Mouse (Mus musculus) hindbrain, embryonic 12.5 days (tissue): ENCODE measurements at regions not wholly inside any gene's neighbourhood (a gene's known extent, or its start where the extent isn't known, plus 50 kb on each side); places are given as distances from the start of the nearest gene placed in this dataset.

Source experiments
- ATAC-seq: fragments of 200-750 bp; cut with Nextera tagmentation; 2 replicates; pipeline ENCODE4 v1.8.0; 2017; ENCODE audit warnings: moderate TSS enrichment; ENCODE audit not compliant: low FRiP score
- H3K27ac ChIP-seq: fragments of 300-500 bp; sonication (generic); 2 replicates; pipeline ENCODE4 v1.5.1; 2016; ENCODE audit warnings: mild to moderate bottlenecking
- H3K27me3 ChIP-seq: fragments of 300-500 bp; sonication (generic); 2 replicates; pipeline ENCODE4 v1.6.1; 2016; ENCODE audit warnings: mild to moderate bottlenecking
- H3K36me3 ChIP-seq: fragments of 300-500 bp; sonication (generic); 2 replicates; pipeline ENCODE4 v1.6.1; 2016; ENCODE audit warnings: mild to moderate bottlenecking
- H3K4me1 ChIP-seq: fragments of 300-500 bp; sonication (generic); 2 replicates; pipeline ENCODE4 v1.6.1; 2016
- H3K4me2 ChIP-seq: fragments of 300-500 bp; sonication (generic); replicated peaks from 2 replicates; pipeline ENCODE4 v1.6.1; 2016; ENCODE audit warnings: mild to moderate bottlenecking
- H3K4me3 ChIP-seq: fragments of 300-500 bp; sonication (generic); 2 replicates; pipeline ENCODE4 v1.5.1; 2016; ENCODE audit warnings: mild to moderate bottlenecking
- H3K9ac ChIP-seq: fragments of 300-500 bp; sonication (generic); 2 replicates; pipeline ENCODE4 v1.6.1; 2016; ENCODE audit warnings: mild to moderate bottlenecking, moderate library complexity
- H3K9me3 ChIP-seq: fragments of 300-500 bp; sonication (generic); replicated peaks from 2 replicates; pipeline ENCODE4 v1.6.1; 2016; ENCODE audit warnings: mild to moderate bottlenecking
- WGBS: fragments of 180-500 bp; shearing (Covaris S2); methylation state at CpG from one replicate; pipeline ENCODE4 v1.1.7; 2016; 5-methylcytosine and 5-hydroxymethylcytosine counted together

DNA sequence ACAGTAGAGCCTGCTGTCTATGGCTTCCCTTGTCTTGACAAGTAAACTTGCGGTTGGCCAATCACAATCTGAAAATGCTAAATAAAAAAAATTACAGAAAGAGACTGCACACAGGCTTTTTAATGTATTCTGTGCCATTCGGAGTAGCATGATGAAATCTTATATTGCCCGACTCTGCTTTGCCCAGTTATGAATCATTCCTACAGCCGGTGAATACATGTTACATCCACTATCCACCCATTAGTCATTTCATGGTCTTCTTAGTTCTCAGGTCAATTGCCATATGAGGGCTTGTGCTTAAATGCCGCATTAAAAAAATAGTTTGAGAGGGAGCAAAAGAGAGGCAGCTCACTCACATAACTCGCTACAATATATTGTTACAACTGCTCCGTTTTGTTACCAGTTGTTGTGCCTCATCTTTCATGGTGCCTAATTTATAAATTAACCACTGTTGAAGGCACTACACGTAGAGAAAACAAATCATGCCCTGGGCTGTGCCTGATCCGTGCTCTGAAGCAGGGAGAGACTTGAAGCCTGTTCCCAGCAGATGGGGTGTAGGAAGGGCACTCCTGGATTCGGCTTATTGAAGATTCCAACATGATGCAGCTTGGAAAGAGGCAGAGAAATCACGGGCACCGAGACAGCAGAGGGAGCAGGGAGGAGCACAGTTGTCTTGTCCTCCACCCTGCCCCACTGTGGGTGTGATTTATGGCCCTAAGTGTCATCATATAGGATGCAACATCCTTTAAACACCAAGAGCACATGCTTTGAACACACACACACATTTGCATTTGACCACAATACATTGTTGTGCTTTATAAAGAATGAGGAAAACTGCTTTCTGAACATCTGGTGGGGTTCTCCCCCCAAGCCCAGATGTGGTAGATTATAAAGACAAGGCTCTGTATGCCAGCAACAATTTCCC lies 427.0 kb upstream of the Zmiz1 start:
- ATAC-seq, result no peak
- H3K4me2 ChIP-seq, result no peak overlapping the region
- peaks cover 24% of the 10 kb centered on the region for H3K4me1 ChIP-seq
- no peaks in the 10 kb centered on the region for H3K36me3 ChIP-seq
- H3K27me3 ChIP-seq, result no peaks in the 10 kb centered on the region
- H3K27ac ChIP-seq, result no peak overlapping the region
- no peak overlapping the region for H3K9ac ChIP-seq
- 74% methylated on average over 12 of the region's 12 CpGs for WGBS
- no peak overlapping the region for H3K4me3 ChIP-seq
- no peaks in the 10 kb centered on the region for H3K9me3 ChIP-seq

DNA sequence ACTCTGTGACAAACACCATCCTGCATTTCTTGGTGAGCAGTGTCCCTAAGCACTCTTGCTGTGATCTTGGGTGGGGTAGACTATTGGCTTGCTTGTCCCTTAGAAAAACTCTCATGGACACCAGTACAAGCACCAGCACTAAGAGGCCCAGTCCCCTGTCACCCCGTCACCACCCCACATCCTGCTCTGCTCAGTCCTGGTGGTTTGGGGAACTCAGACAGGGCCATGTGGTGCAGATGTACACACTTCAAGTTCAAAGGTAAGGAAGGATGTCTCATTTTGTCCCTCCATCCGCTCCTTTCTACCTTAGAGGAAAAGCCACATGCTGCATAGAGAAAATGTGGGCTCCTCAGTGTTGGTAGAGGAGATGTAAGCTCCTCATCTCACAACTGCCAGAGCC lies 426.1 kb upstream of the Zmiz1 start:
- no peak overlapping the region for H3K27ac ChIP-seq
- no peak for ATAC-seq
- 93% methylated on average over 2 of the region's 2 CpGs for WGBS

DNA sequence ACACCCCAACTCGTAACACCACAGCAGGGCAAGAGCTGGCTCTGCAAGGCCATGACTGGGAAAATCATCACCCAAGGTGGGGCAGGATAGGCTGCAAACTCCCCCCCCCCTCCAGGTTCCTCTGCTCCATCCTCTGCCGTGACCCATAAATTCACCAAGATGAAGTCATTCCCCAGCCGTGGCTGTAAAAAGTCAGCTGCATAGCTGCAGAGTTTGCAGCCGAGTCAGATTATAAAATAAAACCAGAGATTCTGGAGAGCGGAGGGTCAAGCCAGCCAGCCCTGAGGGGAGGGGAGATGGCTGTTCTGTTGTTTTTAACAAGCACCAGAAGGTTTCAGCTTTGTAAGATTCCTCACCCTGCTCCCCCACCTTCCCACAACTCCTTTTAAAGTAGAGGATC lies 416.7 kb upstream of the Zmiz1 start:
- no peaks in the 10 kb centered on the region for H3K36me3 ChIP-seq
- 0 out of 2 replicates have a peak overlapping the region, but pooled peaks have one; percentile 30 for H3K27ac ChIP-seq
- no peaks in the 10 kb centered on the region for H3K9me3 ChIP-seq
- H3K4me1 ChIP-seq, result peaks cover 12% of the 10 kb centered on the region; the same call in 1 of the 2 replicates
- 68% methylated on average over 5 of the region's 5 CpGs for WGBS
- H3K9ac ChIP-seq, result no peak overlapping the region
- ATAC-seq, result no peak
- H3K4me3 ChIP-seq, result no peak overlapping the region
- H3K4me2 ChIP-seq, result no peak overlapping the region
- no peaks in the 10 kb centered on the region for H3K27me3 ChIP-seq

More for the DNA sequence above, 426.1 kb upstream of the Zmiz1 start:
- Histone ChIP-seq H3K9ac (no peak overlapping the region), H3K4me3 (no peak overlapping the region), H3K9me3 (no peaks in the 10 kb centered on the region), H3K36me3 (no peaks in the 10 kb centered on the region), H3K4me1 (peaks cover 24% of the 10 kb centered on the region), H3K4me2 (no peak overlapping the region), H3K27me3 (no peaks in the 10 kb centered on the region)

DNA sequence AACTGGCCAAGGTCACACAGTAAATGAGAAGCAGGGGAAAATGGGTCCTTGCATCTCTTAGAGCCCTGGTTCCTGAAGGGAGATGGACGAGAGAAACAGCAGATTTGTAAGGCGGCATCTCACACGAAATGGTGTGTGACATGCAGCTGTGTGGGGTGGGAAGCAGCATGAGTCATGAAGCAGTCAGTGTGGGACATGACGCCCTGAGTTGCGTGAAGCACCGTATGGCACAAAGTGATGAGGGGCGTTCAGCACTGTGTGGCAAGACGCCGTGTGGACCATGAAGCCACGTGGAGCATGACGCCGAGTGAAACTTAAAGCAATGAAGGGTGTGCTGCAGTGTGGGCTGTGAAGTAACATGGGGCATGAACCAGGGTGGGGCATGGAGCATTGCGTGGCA lies 414.9 kb upstream of the Zmiz1 start:
- H3K9me3 ChIP-seq, result no peaks in the 10 kb centered on the region
- no peak overlapping the region for H3K9ac ChIP-seq
- no peak overlapping the region for H3K27ac ChIP-seq
- H3K4me2 ChIP-seq, result no peak overlapping the region
- WGBS, result 92% methylated on average over 13 of the region's 13 CpGs
- no peaks in the 10 kb centered on the region for H3K36me3 ChIP-seq
- H3K27me3 ChIP-seq, result no peaks in the 10 kb centered on the region
- ATAC-seq, result no peak
- H3K4me1 ChIP-seq, result peaks cover 12% of the 10 kb centered on the region; the same call in 1 of the 2 replicates
- H3K4me3 ChIP-seq, result no peak overlapping the region

DNA sequence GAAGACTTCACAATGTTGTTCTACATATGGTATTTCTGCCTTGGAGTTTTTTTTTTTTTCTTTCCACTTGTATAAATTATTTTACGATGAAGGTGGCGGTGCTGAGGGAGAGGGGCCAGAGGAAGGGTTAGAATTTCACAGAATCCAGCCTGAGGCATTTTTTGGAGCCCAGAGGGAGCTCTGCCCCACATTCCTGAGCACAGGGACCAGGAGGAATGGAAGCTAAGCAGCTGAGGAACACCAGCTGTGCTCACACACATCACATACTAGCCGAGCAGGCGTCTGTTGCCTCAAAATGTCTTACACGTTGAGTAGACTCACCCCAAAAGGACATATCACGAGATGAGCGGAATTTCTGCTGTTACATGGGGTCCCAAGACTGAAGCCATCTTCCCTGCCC lies 414.1 kb upstream of the Zmiz1 start:
- 59% methylated on average over 7 of the region's 7 CpGs for WGBS
- Histone ChIP-seq H3K4me3 (no peak overlapping the region), H3K4me2 (no peak overlapping the region), H3K27me3 (no peaks in the 10 kb centered on the region), H3K9me3 (no peaks in the 10 kb centered on the region), H3K4me1 (peaks cover 12% of the 10 kb centered on the region; the same call in 1 of the 2 replicates), H3K9ac (no peak overlapping the region), H3K36me3 (no peaks in the 10 kb centered on the region), H3K27ac (no peak overlapping the region; the same call in 1 of the 2 replicates)
- no peak for ATAC-seq

DNA sequence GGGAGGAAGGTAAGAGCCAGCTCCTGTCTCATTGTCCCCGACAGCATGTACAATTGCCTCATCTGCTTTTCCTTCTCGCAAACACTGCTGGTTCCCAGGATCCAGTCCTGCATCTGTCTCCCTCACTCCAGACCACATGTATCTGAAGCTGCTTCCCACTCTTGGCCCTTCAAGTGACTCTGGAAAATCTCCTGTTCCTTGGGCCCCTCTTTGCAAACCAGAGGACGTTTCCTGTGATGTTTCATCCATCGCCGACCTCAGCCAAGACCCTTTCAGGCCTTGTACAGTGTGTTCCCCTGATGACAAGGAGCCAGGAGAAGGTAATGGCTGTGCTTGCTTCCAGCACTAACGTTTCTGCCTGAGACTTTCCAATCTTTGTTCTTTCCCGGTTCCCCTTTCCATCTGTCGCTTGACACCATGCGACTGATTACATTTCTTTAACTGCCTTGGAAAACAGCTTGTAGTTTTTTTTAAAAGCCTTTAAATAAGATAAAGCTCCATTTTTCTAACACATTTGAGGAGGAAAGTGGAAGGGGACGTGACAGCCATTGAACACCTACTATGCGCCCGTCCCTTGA lies 408.2 kb upstream of the Zmiz1 start:
- Histone ChIP-seq H3K4me2 (no peak overlapping the region), H3K9me3 (no peaks in the 10 kb centered on the region), H3K36me3 (no peaks in the 10 kb centered on the region), H3K4me3 (no peak overlapping the region), H3K4me1 (peaks cover 5% of the 10 kb centered on the region), H3K9ac (no peak overlapping the region), H3K27ac (no peak overlapping the region), H3K27me3 (peaks cover 3% of the 10 kb centered on the region; the same call in 1 of the 2 replicates)
- 67% methylated on average over 12 of the region's 12 CpGs for WGBS
- no peak for ATAC-seq

DNA sequence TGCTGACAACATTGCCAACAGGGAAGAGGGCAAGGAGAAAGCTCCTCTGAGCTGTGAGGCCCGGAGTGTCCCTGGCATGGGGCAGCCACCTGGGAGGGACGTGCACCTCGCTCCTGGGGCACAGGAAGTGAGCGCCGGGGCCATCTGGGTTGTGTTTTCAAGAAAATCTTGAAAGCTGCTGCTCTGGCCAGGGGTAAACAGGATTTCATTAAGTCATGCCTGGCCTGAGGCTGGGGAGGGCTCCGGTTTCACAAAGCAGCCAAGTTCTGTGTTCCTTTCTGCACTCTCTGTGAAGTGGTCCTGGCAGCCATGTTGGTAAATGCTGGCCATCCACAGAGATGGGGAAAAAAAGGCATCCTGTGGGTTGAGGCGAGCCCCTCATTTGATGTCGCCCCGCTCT lies 406.8 kb upstream of the Zmiz1 start:
- Histone ChIP-seq H3K9me3 (no peaks in the 10 kb centered on the region), H3K4me1 (peaks cover 4% of the 10 kb centered on the region), H3K9ac (no peak overlapping the region), H3K4me2 (no peak overlapping the region), H3K27ac (no peak overlapping the region), H3K4me3 (no peak overlapping the region), H3K36me3 (no peaks in the 10 kb centered on the region), H3K27me3 (peaks cover 3% of the 10 kb centered on the region; the same call in 1 of the 2 replicates)
- ATAC-seq, result no peak
- 73% methylated on average over 9 of the region's 9 CpGs for WGBS

DNA sequence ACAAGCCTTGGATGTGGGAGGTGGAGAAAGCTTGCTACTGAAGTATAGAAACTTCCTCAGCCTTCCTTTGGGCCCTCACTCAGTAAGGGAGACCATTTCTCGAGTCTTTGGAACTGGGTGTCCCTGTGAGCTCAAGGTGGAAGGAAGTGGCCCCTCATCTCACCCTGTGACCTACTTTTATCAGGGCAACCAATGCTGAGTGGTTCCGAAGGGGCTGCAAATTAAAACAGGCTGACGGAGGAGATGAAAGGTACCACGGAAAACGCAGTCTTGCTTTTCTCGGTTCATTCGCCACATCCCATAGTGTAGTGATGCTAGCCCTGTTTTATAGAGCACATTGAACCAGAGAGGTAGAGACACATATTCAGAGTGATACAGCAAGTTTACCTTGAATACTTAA lies 399.6 kb upstream of the Zmiz1 start:
- Histone ChIP-seq H3K27ac (no peak overlapping the region), H3K4me2 (no peak overlapping the region), H3K4me1 (peaks cover 20% of the 10 kb centered on the region), H3K9me3 (no peaks in the 10 kb centered on the region), H3K4me3 (no peak overlapping the region), H3K9ac (no peak overlapping the region), H3K36me3 (no peaks in the 10 kb centered on the region), H3K27me3 (no peaks in the 10 kb centered on the region)
- no peak for ATAC-seq
- WGBS, result 76% methylated on average over 7 of the region's 7 CpGs

DNA sequence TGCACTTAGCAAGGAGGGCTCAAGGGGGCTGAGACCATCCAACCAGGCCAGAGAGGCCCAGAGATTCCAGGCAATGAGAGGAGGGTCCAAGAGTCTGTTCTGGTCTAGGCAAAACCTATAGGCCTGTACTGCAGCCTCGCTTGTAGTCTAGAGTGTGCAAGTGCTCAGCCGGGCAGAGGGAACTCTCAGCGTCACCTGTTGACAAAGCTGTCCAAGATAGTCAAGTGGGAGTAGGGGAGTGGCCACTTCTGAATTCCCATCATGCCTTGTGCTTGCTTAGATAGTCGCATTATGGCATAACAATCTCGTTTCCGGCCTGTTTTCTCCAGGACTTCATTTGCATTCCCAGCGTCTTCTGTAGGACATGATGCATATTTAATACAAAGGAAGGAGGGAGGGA lies 398.7 kb upstream of the Zmiz1 start:
- Histone ChIP-seq H3K9ac (no peak overlapping the region), H3K9me3 (no peaks in the 10 kb centered on the region), H3K4me3 (no peak overlapping the region), H3K4me2 (no peak overlapping the region), H3K27me3 (0 out of 2 replicates have a peak, but pooled peaks cover 2% of the 10 kb centered on the region), H3K4me1 (peaks cover 29% of the 10 kb centered on the region), H3K27ac (no peak overlapping the region), H3K36me3 (no peaks in the 10 kb centered on the region)
- no peak for ATAC-seq
- WGBS, result 85% methylated on average over 7 of the region's 7 CpGs

DNA sequence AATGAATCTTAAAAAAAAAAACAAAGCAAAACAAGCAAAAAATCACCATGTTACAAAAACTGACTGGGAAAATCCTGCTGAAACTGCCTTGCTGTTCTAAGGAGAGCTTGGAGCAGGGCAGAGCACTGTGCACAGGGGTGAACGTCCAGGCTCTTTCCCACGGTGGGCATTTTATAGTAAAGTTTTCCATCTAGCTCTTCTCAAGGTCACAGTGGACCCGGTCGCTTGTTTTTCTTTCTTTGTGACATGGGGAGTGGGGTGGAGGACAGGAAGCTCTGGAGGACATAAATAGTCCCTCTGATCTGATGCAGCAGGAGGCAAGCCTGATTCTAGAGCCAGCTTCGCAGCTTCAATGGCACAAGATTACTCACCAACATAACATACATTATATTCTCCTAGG lies 395.9 kb upstream of the Zmiz1 start:
- Histone ChIP-seq H3K27ac (no peak overlapping the region), H3K9ac (no peak overlapping the region), H3K4me1 (peaks cover 44% of the 10 kb centered on the region), H3K36me3 (no peaks in the 10 kb centered on the region), H3K4me2 (no peak overlapping the region), H3K9me3 (no peaks in the 10 kb centered on the region), H3K4me3 (no peak overlapping the region), H3K27me3 (peaks cover 2% of the 10 kb centered on the region; the same call in 1 of the 2 replicates)
- ATAC-seq, result no peak
- 70% methylated on average over 5 of the region's 5 CpGs for WGBS

DNA sequence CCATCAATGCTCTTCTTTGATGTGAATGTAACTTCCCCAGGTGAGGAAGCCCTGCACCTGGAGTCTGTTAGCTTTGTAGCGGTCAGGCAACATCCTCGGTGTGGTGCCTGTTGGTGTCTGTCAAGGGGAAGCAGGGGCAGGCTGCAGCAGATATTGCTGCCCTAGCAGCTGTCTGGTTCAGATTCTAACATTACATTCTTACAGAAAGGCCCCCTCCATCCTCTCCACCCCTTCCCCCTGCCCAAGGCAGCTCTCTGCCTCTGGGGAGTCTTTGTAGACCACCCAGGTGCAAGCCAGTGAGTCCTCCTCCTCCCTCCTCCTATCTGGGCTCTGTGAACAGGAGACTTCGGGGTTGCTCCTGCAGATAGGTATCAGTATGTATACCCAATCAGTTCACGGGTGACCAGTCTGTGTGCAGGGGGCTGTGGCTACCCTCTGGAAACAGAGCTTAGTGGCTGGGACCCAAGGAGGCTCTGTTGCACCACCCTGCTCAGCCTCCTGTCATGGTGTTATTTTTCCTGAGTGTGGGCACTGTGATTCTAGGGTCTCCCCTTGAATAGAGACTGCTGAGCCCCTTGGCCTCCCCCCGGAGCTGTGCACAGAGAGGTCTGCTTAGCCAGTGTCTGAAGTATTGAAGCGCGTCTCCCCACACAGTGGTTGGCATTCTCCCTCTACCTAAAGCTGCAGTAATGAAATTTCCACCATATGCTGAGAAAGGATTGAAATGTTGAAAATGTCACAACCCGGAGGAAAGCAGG lies 394.6 kb upstream of the Zmiz1 start:
- Histone ChIP-seq H3K4me3 (no peak overlapping the region), H3K9me3 (no peaks in the 10 kb centered on the region), H3K4me1 (peaks cover 38% of the 10 kb centered on the region), H3K36me3 (no peaks in the 10 kb centered on the region), H3K27me3 (peaks cover 2% of the 10 kb centered on the region; the same call in 1 of the 2 replicates), H3K27ac (no peak overlapping the region; the same call in 1 of the 2 replicates), H3K4me2 (no peak overlapping the region), H3K9ac (no peak overlapping the region; the same call in 1 of the 2 replicates)
- 40% methylated on average over 8 of the region's 8 CpGs for WGBS
- ATAC-seq, result peak; percentile 44; the same call in 1 of the 2 replicates

DNA sequence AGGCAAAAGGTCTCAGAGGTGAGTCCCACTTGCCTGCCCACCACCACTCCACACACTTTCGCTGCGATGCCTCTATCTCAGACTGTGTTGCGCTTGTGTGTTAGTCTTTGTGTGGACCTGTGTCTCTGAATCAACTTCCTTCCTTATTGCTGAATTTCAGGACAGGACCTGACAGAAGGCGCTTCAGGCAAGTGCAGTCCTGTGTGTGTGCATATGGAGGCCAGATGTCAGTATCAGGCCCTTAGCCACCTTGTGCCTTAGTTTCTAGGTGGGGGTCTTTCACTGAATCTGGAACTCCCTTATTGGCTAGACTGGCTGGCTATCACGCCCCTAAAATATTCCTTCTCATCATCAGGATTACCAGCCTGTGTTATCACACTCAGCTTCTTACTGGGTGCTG lies 391.6 kb upstream of the Zmiz1 start:
- peaks cover 44% of the 10 kb centered on the region for H3K4me1 ChIP-seq
- no peaks in the 10 kb centered on the region for H3K9me3 ChIP-seq
- H3K4me2 ChIP-seq, result no peak overlapping the region
- no peak for ATAC-seq
- H3K27ac ChIP-seq, result no peak overlapping the region
- H3K4me3 ChIP-seq, result no peak overlapping the region
- H3K36me3 ChIP-seq, result no peaks in the 10 kb centered on the region
- H3K27me3 ChIP-seq, result peaks cover 2% of the 10 kb centered on the region; the same call in 1 of the 2 replicates
- WGBS, result 90% methylated on average over 5 of the region's 5 CpGs
- no peak overlapping the region for H3K9ac ChIP-seq
